Mouse (Mus musculus): Measurements from ENCODE around the gene Sp6. TPM values are rescaled to one million over a fixed set of nuclear protein-coding genes. Genes with fewer than 3 reads are reported as not detected.

Gene Sp6
- polyA plus RNA-seq, 1 experiment from 2014 or later = not detected

DNA sequence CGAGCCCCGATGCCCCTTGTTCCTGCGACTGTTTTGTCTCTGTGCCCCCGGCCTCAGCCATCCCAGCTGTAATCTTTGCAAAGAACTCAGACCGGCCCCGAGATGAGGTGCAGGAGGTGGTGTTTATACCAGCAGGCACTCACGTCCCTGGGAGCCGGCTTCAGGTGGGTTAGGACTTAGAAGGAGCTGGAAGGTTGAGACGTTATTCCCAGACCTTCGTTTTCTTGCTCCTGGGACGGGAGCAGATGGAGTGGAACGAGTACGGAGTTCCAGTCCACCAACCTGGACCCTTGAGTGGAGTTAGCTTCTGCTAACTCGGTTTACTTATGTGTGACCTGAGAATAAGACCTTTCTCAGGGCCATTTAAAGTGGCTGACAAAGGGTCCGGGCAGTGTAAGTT, 17.2 kb downstream of the Sp6 start:
- peak overlapping the region; percentile 75 for H3K9ac ChIP-seq (ENCODE audit: low read depth, low read length)
- peak overlapping the region; percentile 91 for H3K4me2 ChIP-seq (ENCODE audit: low read depth, low read length)
- H3K4me3 ChIP-seq (ENCODE audit: low read length) = peak overlapping the region; percentile 66
- peaks cover 15% of the 10 kb centered on the region for H3K4me1 ChIP-seq (ENCODE audit: control insufficient read depth, insufficient read depth, low read length)
- H3K27me3 ChIP-seq (replicated peaks; ENCODE audit: control insufficient read depth, insufficient read depth, low read length) = no peaks in the 10 kb centered on the region
- peak overlapping the region; percentile 26; the same call in 1 of the 2 replicates for H3K27ac ChIP-seq (ENCODE audit: low read length)
- ATAC-seq = no peak
- no peaks in the 10 kb centered on the region for H3K9me3 ChIP-seq (ENCODE audit: control insufficient read depth, low read length)
- no peaks in the 10 kb centered on the region for H3K36me3 ChIP-seq (ENCODE audit: control insufficient read depth, insufficient read depth, low read length)
- WGBS = 16% methylated on average over 15 of the region's 15 CpGs

DNA sequence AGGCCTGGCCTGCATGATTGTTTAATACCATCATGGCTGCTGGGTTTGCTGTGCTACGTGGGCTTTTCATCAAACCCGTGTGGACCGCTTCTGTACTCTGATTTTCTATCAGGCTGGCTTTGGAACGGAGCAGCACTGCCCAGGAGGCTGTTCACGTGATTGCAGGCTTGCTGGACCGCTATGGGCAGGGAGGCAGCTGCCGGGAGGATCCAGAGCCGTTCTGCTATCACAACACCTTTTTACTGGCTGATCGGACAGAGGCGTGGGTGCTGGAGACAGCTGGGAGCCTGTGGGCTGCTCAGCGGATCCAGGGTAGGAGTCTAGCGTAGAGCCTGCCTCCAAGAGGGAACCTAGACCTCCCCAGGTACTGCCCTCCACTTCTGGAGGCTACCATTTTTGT, 18.8 kb downstream of the Sp6 start:
- no peak for ATAC-seq
- Histone ChIP-seq H3K9ac (ENCODE audit: low read depth, low read length) (no peak overlapping the region), H3K9me3 (ENCODE audit: control insufficient read depth, low read length) (no peaks in the 10 kb centered on the region), H3K4me3 (ENCODE audit: low read length) (no peak overlapping the region), H3K4me2 (ENCODE audit: low read depth, low read length) (no peak overlapping the region), H3K36me3 (ENCODE audit: control insufficient read depth, insufficient read depth, low read length) (no peaks in the 10 kb centered on the region), H3K27me3 (replicated peaks; ENCODE audit: control insufficient read depth, insufficient read depth, low read length) (no peaks in the 10 kb centered on the region), H3K27ac (ENCODE audit: low read length) (no peak overlapping the region), H3K4me1 (ENCODE audit: control insufficient read depth, insufficient read depth, low read length) (peaks cover 10% of the 10 kb centered on the region)
- WGBS = 85% methylated on average over 12 of the region's 12 CpGs

DNA sequence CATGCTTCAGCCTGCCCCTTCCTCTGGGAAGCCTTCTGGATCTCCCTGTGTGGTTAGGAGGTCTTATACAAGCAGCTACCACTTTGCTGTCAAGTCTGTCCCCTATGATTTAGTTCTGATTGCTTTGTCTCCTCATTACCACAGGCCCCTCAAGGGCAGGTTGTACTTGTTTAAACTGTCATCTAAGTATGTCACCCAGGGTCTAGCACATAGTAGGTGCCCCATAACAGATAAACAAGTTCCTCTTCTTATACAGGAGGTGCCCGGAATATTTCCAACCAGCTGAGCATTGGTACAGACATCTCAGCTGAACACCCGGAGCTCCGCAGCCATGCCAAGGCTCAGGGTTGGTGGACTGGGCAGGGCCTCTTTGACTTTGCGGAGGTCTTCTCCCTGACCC, 19.3 kb downstream of the Sp6 start:
- no peaks in the 10 kb centered on the region for H3K27me3 ChIP-seq (replicated peaks; ENCODE audit: control insufficient read depth, insufficient read depth, low read length)
- 95% methylated on average over 4 of the region's 4 CpGs for WGBS
- H3K36me3 ChIP-seq (ENCODE audit: control insufficient read depth, insufficient read depth, low read length) = no peaks in the 10 kb centered on the region
- no peaks in the 10 kb centered on the region for H3K9me3 ChIP-seq (ENCODE audit: control insufficient read depth, low read length)
- H3K9ac ChIP-seq (ENCODE audit: low read depth, low read length) = no peak overlapping the region
- peaks cover 10% of the 10 kb centered on the region for H3K4me1 ChIP-seq (ENCODE audit: control insufficient read depth, insufficient read depth, low read length)
- no peak overlapping the region for H3K4me2 ChIP-seq (ENCODE audit: low read depth, low read length)
- no peak overlapping the region for H3K4me3 ChIP-seq (ENCODE audit: low read length)
- no peak overlapping the region for H3K27ac ChIP-seq (ENCODE audit: low read length)
- no peak for ATAC-seq

GRCm38 (mm10) chr11:97033781-97034180, 20.6 kb downstream of the Sp6 start:
- 86% methylated on average over 4 of the region's 4 CpGs for WGBS
- Histone ChIP-seq H3K27ac (ENCODE audit: low read length) (no peak overlapping the region), H3K4me1 (ENCODE audit: control insufficient read depth, insufficient read depth, low read length) (peaks cover 10% of the 10 kb centered on the region), H3K9ac (ENCODE audit: low read depth, low read length) (no peak overlapping the region), H3K9me3 (ENCODE audit: control insufficient read depth, low read length) (no peaks in the 10 kb centered on the region), H3K27me3 (replicated peaks; ENCODE audit: control insufficient read depth, insufficient read depth, low read length) (no peaks in the 10 kb centered on the region), H3K4me3 (ENCODE audit: low read length) (no peak overlapping the region), H3K4me2 (ENCODE audit: low read depth, low read length) (no peak overlapping the region), H3K36me3 (ENCODE audit: control insufficient read depth, insufficient read depth, low read length) (no peaks in the 10 kb centered on the region)
- no peak for ATAC-seq

DNA sequence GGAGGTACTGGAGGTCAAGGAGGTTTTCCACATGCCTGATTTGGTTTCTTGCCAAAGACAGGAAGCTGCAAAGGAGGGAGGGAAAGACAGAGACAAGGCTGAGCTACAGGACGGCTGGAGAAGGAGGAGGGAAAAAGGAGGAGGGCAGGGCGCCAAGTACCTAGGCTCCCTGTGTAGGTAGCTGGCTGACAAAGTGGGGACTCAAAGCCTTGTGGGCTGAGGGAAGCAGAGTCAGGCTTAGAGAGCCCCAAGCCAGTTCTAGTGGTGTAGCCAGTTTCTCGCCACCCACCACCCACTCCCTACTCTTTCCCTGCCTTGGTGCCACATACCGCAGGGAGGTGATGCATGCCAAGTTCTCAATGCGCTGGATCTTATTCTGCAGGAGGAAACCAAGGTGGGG, 22.9 kb downstream of the Sp6 start:
- no peaks in the 10 kb centered on the region for H3K36me3 ChIP-seq (ENCODE audit: control insufficient read depth, insufficient read depth, low read length)
- no peak overlapping the region for H3K27ac ChIP-seq (ENCODE audit: low read length)
- WGBS = 80% methylated on average over 5 of the region's 5 CpGs
- H3K4me1 ChIP-seq (ENCODE audit: control insufficient read depth, insufficient read depth, low read length) = no peaks in the 10 kb centered on the region
- no peaks in the 10 kb centered on the region for H3K9me3 ChIP-seq (ENCODE audit: control insufficient read depth, low read length)
- no peak overlapping the region for H3K9ac ChIP-seq (ENCODE audit: low read depth, low read length)
- ATAC-seq = no peak
- no peak overlapping the region for H3K4me3 ChIP-seq (ENCODE audit: low read length)
- H3K27me3 ChIP-seq (replicated peaks; ENCODE audit: control insufficient read depth, insufficient read depth, low read length) = no peaks in the 10 kb centered on the region
- no peak overlapping the region for H3K4me2 ChIP-seq (ENCODE audit: low read depth, low read length)

DNA sequence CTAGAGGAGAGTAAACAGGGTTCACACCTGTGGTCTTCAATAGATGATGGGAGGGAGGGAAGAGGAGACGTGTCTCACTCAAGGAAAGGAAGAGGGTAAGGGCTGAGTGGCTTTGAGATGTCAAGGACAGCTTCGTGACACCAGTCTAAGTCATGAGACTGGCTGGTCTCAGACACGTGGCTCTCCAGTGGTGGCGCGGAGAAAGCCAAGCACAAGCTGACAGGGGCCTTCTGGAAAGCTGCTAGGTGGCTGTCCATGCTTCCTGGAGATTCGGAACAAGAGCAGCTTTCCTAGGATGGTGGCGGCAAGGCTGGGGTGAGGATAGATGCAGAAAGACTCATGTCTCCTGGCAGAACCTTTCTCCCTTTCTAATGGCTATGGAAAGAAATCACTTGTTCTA, 25.7 kb downstream of the Sp6 start:
- H3K4me1 ChIP-seq (ENCODE audit: control insufficient read depth, insufficient read depth, low read length) = peaks cover 7% of the 10 kb centered on the region

GRCm38 (mm10) chr11:97040301-97041021, 27.3 kb downstream of the Sp6 start:
- Histone ChIP-seq H3K4me2 (ENCODE audit: low read depth, low read length) (peak overlapping the region; percentile 89), H3K36me3 (ENCODE audit: control insufficient read depth, insufficient read depth, low read length) (no peaks in the 10 kb centered on the region), H3K9ac (ENCODE audit: low read depth, low read length) (peak overlapping the region; percentile 43; the same call in 1 of the 2 replicates), H3K9me3 (ENCODE audit: control insufficient read depth, low read length) (no peaks in the 10 kb centered on the region), H3K4me3 (ENCODE audit: low read length) (peak overlapping the region; percentile 90), H3K27ac (ENCODE audit: low read length) (no peak overlapping the region), H3K27me3 (replicated peaks; ENCODE audit: control insufficient read depth, insufficient read depth, low read length) (no peaks in the 10 kb centered on the region), H3K4me1 (ENCODE audit: control insufficient read depth, insufficient read depth, low read length) (peaks cover 7% of the 10 kb centered on the region)
- ATAC-seq = 0 out of 2 replicates have a peak, but pooled peaks have one; percentile 6
- WGBS = 41% methylated on average over 12 of the region's 12 CpGs

More for the DNA sequence above, 25.7 kb downstream of the Sp6 start:
- Histone ChIP-seq H3K27ac (ENCODE audit: low read length) (no peak overlapping the region), H3K27me3 (replicated peaks; ENCODE audit: control insufficient read depth, insufficient read depth, low read length) (no peaks in the 10 kb centered on the region), H3K36me3 (ENCODE audit: control insufficient read depth, insufficient read depth, low read length) (no peaks in the 10 kb centered on the region), H3K9me3 (ENCODE audit: control insufficient read depth, low read length) (no peaks in the 10 kb centered on the region), H3K4me3 (ENCODE audit: low read length) (no peak overlapping the region), H3K4me2 (ENCODE audit: low read depth, low read length) (no peak overlapping the region), H3K9ac (ENCODE audit: low read depth, low read length) (no peak overlapping the region)
- no peak for ATAC-seq
- WGBS = 65% methylated on average over 7 of the region's 7 CpGs

- H3K4me3 ChIP-seq (ENCODE audit: low read length) = peak within 1 kb of the TSS; percentile 90
- H3K27me3 ChIP-seq (replicated peaks; ENCODE audit: control insufficient read depth, insufficient read depth, low read length) = no peaks in the 10 kb centered on the region
- H3K9ac ChIP-seq (ENCODE audit: low read depth, low read length) = peak within 1 kb of the TSS; percentile 96
- peak; percentile 93 for ATAC-seq
- under 1% methylated on average over 48 of the region's 48 CpGs for WGBS
- no peaks in the 10 kb centered on the region for H3K36me3 ChIP-seq (ENCODE audit: control insufficient read depth, insufficient read depth, low read length)
- peak within 1 kb of the TSS; percentile 61; the same call in 1 of the 2 replicates for H3K27ac ChIP-seq (ENCODE audit: low read length)
- H3K4me2 ChIP-seq (ENCODE audit: low read depth, low read length) = peak within 1 kb of the TSS; percentile 89
- peaks cover 7% of the 10 kb centered on the region for H3K4me1 ChIP-seq (ENCODE audit: control insufficient read depth, insufficient read depth, low read length)
- no peaks in the 10 kb centered on the region for H3K9me3 ChIP-seq (ENCODE audit: control insufficient read depth, low read length)
These were observed 28.1 kb downstream of the Sp6 start, which contains the start of the genes Lrrc46 and Mrpl10 for GRCm38 (mm10) chr11:97041022-97041899. Gene Lrrc46 (minus strand): TSS chr11:97041407. Gene Mrpl10 (plus strand): TSS chr11:97041560.

- Histone ChIP-seq H3K4me2 (ENCODE audit: low read depth, low read length) (no peak overlapping the region), H3K27me3 (replicated peaks; ENCODE audit: control insufficient read depth, insufficient read depth, low read length) (no peaks in the 10 kb centered on the region), H3K4me1 (ENCODE audit: control insufficient read depth, insufficient read depth, low read length) (peaks cover 10% of the 10 kb centered on the region), H3K4me3 (ENCODE audit: low read length) (no peak overlapping the region), H3K36me3 (ENCODE audit: control insufficient read depth, insufficient read depth, low read length) (peaks cover 8% of the 10 kb centered on the region), H3K9me3 (ENCODE audit: control insufficient read depth, low read length) (no peaks in the 10 kb centered on the region), H3K9ac (ENCODE audit: low read depth, low read length) (no peak overlapping the region), H3K27ac (ENCODE audit: low read length) (no peak overlapping the region)
- no peak for ATAC-seq
- WGBS = 94% methylated on average over 8 of the region's 8 CpGs
These were observed 31.7 kb downstream of the Sp6 start for GRCm38 (mm10) chr11:97044902-97045301.

All from intestine, embryonic 16.5 days (tissue).